Mouse (Mus musculus) G1E (cell line): ENCODE data around the gene Peli3. TPM values are rescaled to one million over a fixed set of nuclear protein-coding genes. Genes with fewer than 3 reads are reported as not detected.
"Not testable (repeated sequence)": the region's sequence is repeated elsewhere in the genome, so short reads cannot be mapped to it uniquely, and the experiment has no call there.

Experiments
- ATAC-seq: 2 replicates; pipeline ENCODE4 v1.8.0; 2016; ENCODE audit warnings: mild to moderate bottlenecking; ENCODE audit not compliant: insufficient number of reproducible peaks, poor library complexity, low FRiP score, severe bottlenecking; ENCODE audit errors: extremely low read depth
- DNase-seq: peaks from one replicate; pipeline ENCODE4 v3.0.0; 2012; ENCODE audit warnings: low spot score
- H3K27me3 ChIP-seq: 2 replicates; pipeline ENCODE4 v1.6.1; 2012; ENCODE audit warnings: mild to moderate bottlenecking, low read length, inconsistent platforms; ENCODE audit not compliant: insufficient read depth
- H3K36me3 ChIP-seq: replicated peaks from 2 replicates; pipeline ENCODE3; 2012; ENCODE audit warnings: mild to moderate bottlenecking, inconsistent platforms
- H3K4me1 ChIP-seq: 2 replicates; pipeline ENCODE4 v1.6.1; 2012; ENCODE audit warnings: low read depth, low read length, inconsistent platforms, mixed read lengths; ENCODE audit not compliant: insufficient read depth
- H3K4me3 ChIP-seq: 2 replicates; pipeline ENCODE4 v1.5.1; 2012; ENCODE audit warnings: low read depth, mild to moderate bottlenecking, inconsistent platforms, low read length, moderate library complexity, mixed read lengths
- H3K9me3 ChIP-seq: replicated peaks from 2 replicates; pipeline ENCODE4 v1.6.1; 2012; ENCODE audit warnings: inconsistent platforms
- CTCF ChIP-seq: IDR thresholded peaks from 2 replicates; pipeline ENCODE4 v1.5.1; 2012; ENCODE audit warnings: low read depth, low read length, inconsistent platforms, mixed read lengths
- GATA1 ChIP-seq: IDR thresholded peaks from 2 replicates; pipeline ENCODE4 v1.6.1; 2012; ENCODE audit warnings: borderline replicate concordance, low read length, inconsistent platforms, mixed read lengths
- GATA2 ChIP-seq: IDR thresholded peaks from 2 replicates; pipeline ENCODE4 v1.6.1; 2012; ENCODE audit warnings: low read depth, low read length, inconsistent platforms, borderline replicate concordance
- POLR2AphosphoS5 ChIP-seq: IDR thresholded peaks from 2 replicates; pipeline ENCODE4 v1.6.1; 2012; ENCODE audit warnings: low read depth, low read length, inconsistent platforms; ENCODE audit not compliant: insufficient replicate concordance
- TAL1 ChIP-seq: conservative IDR thresholded peaks from 2 replicates; pipeline ENCODE4 v1.6.1; 2012; ENCODE audit warnings: low read depth, low read length, inconsistent platforms, mixed read lengths
- polyA plus RNA-seq: library from polyadenylated mRNA; stranded (reverse); fragments of >175 nt; gene quantifications from 2 replicates; pipeline ENCODE4 v1.2.3, GENCODE M21; 2012
- total RNA-seq, 2 experiments: library from RNA; stranded (forward) in 1 of 2; stranded (reverse) in 1 of 2; fragments of 200-1000 nt in 1 of 2; fragments of >200 nt in 1 of 2; fragmentation: Nextera tagmentation in 1 of 2; gene quantifications; 2 replicates each; pipeline ENCODE4 v1.2.3; 2014 to 2017

Peli3 gene
- total and polyA plus RNA-seq, 3 experiments: 0.05 TPM; not detected in 2

DNA sequence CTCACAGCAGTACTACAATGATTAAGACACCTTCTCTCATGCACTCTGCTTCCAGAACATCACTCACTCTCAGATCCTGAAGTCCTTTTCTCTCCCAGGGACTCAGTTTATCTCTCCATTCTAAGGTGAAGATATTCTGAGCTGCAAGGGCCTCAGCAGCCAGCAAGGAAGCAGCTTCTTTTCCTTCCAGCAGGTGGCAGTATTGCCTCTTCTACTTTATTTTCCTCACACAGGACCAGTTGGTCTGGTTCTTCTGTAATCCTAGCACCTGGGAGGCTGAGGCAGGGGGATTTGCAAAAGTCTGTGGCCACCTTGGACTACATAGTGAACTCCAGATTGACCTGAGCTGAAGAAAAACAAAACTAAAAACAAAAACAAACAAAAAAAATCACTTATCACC, 38.8 kb upstream of the Peli3 start:
- H3K4me1 ChIP-seq: no peaks in the 10 kb centered on the region
- ATAC-seq (no peak), DNase-seq (no peak)
- H3K9me3 ChIP-seq: no peaks in the 10 kb centered on the region
- TF ChIP-seq GATA2 (no peak), TAL1 (no peak), POLR2AphosphoS5 (no peak), GATA1 (no peak), CTCF (peak; percentile 71)
- no peak overlapping the region for H3K4me3 ChIP-seq
- no peaks in the 10 kb centered on the region for H3K36me3 ChIP-seq
- H3K27me3 ChIP-seq: peaks cover 2% of the 10 kb centered on the region; the same call in 1 of the 2 replicates

DNA sequence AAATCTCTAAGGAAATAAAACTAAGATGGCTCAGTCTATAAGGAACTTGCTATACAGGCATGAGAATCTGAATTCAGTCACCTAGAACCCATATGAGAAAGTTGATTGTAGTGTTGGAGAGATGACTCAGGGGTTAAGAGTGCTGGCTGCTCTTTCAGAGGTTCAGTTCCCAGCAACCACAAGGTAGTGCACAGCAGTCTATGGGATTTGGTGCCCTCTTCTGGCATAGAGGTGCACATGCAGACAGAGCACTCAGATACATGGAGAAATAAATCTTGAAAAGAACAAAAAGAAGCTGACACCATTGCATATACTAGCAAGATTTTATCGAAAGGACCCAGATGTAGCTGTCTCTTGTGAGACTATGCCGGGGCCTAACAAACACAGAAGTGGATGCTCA, 25.3 kb upstream of the Peli3 start:
- ATAC-seq (no peak), DNase-seq (no peak)
- Histone ChIP-seq H3K36me3 (peaks cover 46% of the 10 kb centered on the region), H3K4me3 (no peak overlapping the region), H3K4me1 (peaks cover 11% of the 10 kb centered on the region), H3K9me3 (no peaks in the 10 kb centered on the region), H3K27me3 (no peaks in the 10 kb centered on the region)
- TF ChIP-seq CTCF: peak; percentile 39; the same call in 1 of the 2 replicates
- no peak for TF ChIP-seq TAL1

DNA sequence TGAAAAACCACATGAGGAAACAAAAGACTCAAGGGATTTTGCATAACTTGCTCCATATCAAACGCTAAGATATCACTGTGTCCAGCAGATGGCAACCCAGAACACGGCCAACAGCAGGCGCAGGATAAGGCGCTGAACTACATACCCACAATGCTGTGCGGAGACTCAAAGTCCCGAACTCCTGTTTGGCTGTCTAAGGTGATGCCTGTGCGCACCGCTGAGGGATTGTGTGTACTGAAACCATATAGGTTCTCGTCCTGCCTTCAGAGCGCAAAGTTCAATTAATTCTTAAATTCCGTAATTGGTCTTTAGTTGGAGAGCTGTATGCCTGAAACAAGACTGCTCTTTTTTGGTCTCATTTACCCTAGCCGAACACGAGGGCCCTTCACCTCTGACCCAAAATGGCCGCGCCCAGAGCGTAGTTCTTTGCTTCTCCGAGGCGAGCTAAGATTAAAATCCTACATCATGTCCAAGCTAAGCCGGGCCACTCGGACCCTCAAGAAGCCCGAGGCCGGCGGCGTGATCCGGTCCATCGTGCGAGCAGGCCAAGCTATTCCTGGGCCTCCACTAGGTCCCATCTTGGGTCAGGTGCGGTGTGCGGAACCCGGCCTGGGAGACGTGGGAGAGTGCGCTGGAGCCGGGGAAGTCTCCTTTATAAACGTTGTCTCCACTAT, 19.1 kb upstream of the Peli3 start, which contains the start of gene Mrpl11:
Gene Mrpl11 (plus strand): TSS at position 220 of the 674 bp plus-strand sequence.
- Histone ChIP-seq H3K27me3 (no peaks in the 10 kb centered on the region), H3K4me1 (peaks cover 24% of the 10 kb centered on the region), H3K36me3 (peaks cover 36% of the 10 kb centered on the region), H3K9me3 (no peaks in the 10 kb centered on the region), H3K4me3 (peak within 1 kb of the TSS; percentile 82)
- TF ChIP-seq POLR2AphosphoS5 (no peak), CTCF (0 out of 2 replicates have a peak, but pooled peaks have one; percentile 33), GATA2 (no peak), TAL1 (no peak), GATA1 (no peak)
- peak; percentile 83 for ATAC-seq
- DNase-seq: peak; percentile 79

DNA sequence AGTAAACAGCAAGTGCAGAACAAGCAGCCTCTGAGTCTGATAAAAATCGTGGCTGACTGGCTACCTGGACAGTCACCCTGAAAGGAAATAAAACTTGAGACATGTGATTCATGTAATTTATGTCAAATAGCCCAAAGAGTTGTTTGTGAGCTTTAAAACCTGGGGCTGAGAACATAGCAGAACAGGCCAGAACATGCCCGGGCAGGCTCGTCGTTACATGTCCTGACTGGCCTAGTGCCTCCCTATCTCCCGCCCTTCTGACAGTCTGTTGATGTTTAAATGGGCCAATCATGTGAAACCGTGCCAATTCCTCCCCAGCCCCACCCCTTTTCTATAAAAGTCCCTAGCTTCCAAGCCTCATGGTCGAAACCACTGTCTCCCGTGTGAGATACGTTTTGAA, 5.7 kb upstream of the Peli3 start:
- H3K36me3 ChIP-seq, H3K9me3 ChIP-seq, ATAC-seq, DNase-seq, H3K4me3 ChIP-seq, H3K4me1 ChIP-seq: not testable (repeated sequence)
- peaks cover 28% of the 10 kb centered on the region for H3K27me3 ChIP-seq

DNA sequence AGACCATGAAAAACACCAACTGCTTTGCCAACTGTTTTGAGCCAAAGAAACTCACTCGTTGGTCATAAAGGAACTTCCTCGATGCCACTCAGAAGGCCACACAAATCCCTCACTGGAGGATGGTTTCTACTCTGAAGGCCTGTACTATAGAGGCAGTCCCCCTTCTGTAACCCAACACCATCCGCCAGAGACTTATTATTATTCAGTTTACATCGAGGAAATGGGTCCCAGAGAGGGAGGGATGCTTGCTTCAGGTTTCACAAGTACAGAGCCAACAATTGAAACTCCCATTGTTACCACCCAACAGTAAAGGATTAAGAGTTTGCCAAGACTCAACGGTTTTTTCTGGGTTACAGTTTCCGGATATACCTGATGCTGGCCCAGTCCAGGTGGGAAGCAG, 2.6 kb upstream of the Peli3 start:
- Histone ChIP-seq H3K36me3 (no peaks in the 10 kb centered on the region), H3K4me3 (no peak overlapping the region), H3K9me3 (0 out of 2 replicates have a peak, but pooled peaks cover 2% of the 10 kb centered on the region), H3K4me1 (peaks cover 21% of the 10 kb centered on the region), H3K27me3 (peaks cover 50% of the 10 kb centered on the region)
- TF ChIP-seq CTCF (no peak), POLR2AphosphoS5 (no peak), GATA1 (no peak), GATA2 (no peak)
- ATAC-seq (no peak), DNase-seq (no peak)

DNA sequence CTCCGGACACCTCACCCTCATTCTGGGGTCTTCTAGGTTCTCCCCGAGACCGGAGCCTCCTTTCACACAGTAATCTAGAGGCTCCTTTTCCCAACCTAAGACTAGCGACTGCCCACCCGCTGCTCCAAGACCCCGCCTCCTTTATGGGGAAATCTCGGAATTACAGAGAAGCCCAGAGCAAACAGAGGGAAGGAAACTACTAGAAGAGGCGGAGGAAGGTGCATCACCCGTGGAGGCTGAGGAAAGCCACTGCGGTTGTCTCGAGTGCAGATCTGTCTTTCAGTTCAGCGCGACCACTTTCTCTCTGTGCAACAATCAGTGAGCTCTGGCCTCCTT, 294 bp upstream of the Peli3 start:
- peaks cover 59% of the 10 kb centered on the region for H3K27me3 ChIP-seq
- peak overlapping the region; percentile 64; the same call in 1 of the 2 replicates for H3K4me3 ChIP-seq
- H3K9me3 ChIP-seq: no peaks in the 10 kb centered on the region
- ATAC-seq (no peak), DNase-seq (no peak)
- TF ChIP-seq CTCF (no peak), TAL1 (no peak), GATA1 (no peak), GATA2 (no peak), POLR2AphosphoS5 (no peak)
- H3K36me3 ChIP-seq: no peaks in the 10 kb centered on the region
- H3K4me1 ChIP-seq: peaks cover 18% of the 10 kb centered on the region
